Mouse (Mus musculus) kidney, adult 18-20 months (tissue): ENCODE measurements around the gene Gm3371.
"Not testable (repeated sequence)": the region's sequence is repeated elsewhere in the genome, so short reads cannot be mapped to it uniquely, and the experiment has no call there.

ENCODE experiments used
- DNase-seq: peaks from one replicate; pipeline ENCODE4 v3.0.0; 2021

The Gm3371 gene

GRCm38 (mm10) chr14:44410588-44410987 is at the start of gene Gm3371:
TSS of gene Gm3371 (minus strand) at chr14:44410688.
- not testable (repeated sequence) for DNase-seq

GRCm38 (mm10) chr14:44433335-44433734 is 22.8 kb upstream of the Gm3371 start, which contains the start of gene Gm8232:
TSS of gene Gm8232 (plus strand) at chr14:44433635.
- DNase-seq, result not testable (repeated sequence)

- DNase-seq, result not testable (repeated sequence)
Measured at GRCm38 (mm10) chr14:44384233-44384632, 26.3 kb downstream of the Gm3371 start.

GRCm38 (mm10) chr14:44365057-44365456 is 45.4 kb downstream of the Gm3371 start, which contains the start of gene Gm8229:
TSS of gene Gm8229 (plus strand) at chr14:44365357.
- not testable (repeated sequence) for DNase-seq

- not testable (repeated sequence) for DNase-seq
Measured at GRCm38 (mm10) chr14:44362301-44362700, 48.2 kb downstream of the Gm3371 start.

- not testable (repeated sequence) for DNase-seq
Measured at GRCm38 (mm10) chr14:44361416-44361815, 49.1 kb downstream of the Gm3371 start.
